Mouse (Mus musculus) spleen, postnatal 0 days (tissue): ENCODE data around the gene Htr2b. TPM values are rescaled to one million over a fixed set of nuclear protein-coding genes. Genes with fewer than 3 reads are reported as not detected.

Source experiments
- polyA plus RNA-seq: library from polyadenylated mRNA; unstranded; fragments of >200 nt; fragmentation: Nextera tagmentation; extraction: Ambion mirVana; gene quantifications from 2 replicates; pipeline ENCODE4 v1.2.1, GENCODE M21; 2015

The Htr2b gene
- 0.27 and 0.30 TPM in 2 replicates for polyA plus RNA-seq

GRCm38 (mm10) chr1:86111779-86112178 is at the start of gene Htr2b:
Htr2b (minus strand) TSS chr1:86111970.

GRCm38 (mm10) chr1:86154133-86154823 is 42.5 kb upstream of the Htr2b start, which contains the start of gene Armc9:
Armc9 (plus strand) TSS chr1:86154780.

GRCm38 (mm10) chr1:86133337-86133736 is 21.6 kb upstream of the Htr2b start, which contains the start of gene Gm21972:
Gm21972 (plus strand) TSS chr1:86133637.

GRCm38 (mm10) chr1:86064271-86064991 is 47.3 kb downstream of the Htr2b start, which contains the start of gene Psmd1:
Psmd1 (plus strand) TSS chr1:86064387.

Other genes starting within 250 kb of the Htr2b start
- 63.4 and 90.7 TPM in 2 replicates for gene Itm2c, start 217.7 kb downstream of the Htr2b start, polyA plus RNA-seq
- not detected in 2 replicates for gene 4933407L21Rik, start 183.5 kb downstream of the Htr2b start, polyA plus RNA-seq
- gene Gpr55, start 151.0 kb downstream of the Htr2b start, polyA plus RNA-seq = 0.07 and 0.08 TPM in 2 replicates
- gene Spata3, start 95.2 kb downstream of the Htr2b start, polyA plus RNA-seq = not detected in 2 replicates
- 0.07 TPM in 1 of 2 replicates, not detected in the other for gene 2810459M11Rik, start 66.1 kb downstream of the Htr2b start, polyA plus RNA-seq
- gene Psmd1, start 47.6 kb downstream of the Htr2b start, polyA plus RNA-seq = 88.7 and 93.5 TPM in 2 replicates
- not detected in 2 replicates for gene Gm21972, start 21.7 kb upstream of the Htr2b start, polyA plus RNA-seq
- gene Armc9, start 42.8 kb upstream of the Htr2b start, polyA plus RNA-seq = 14.0 and 16.5 TPM in 2 replicates
- 2.1 and 2.2 TPM in 2 replicates for gene B3gnt7, start 190.9 kb upstream of the Htr2b start, polyA plus RNA-seq
- 380 and 415 TPM in 2 replicates for gene Ncl, start 247.4 kb upstream of the Htr2b start, polyA plus RNA-seq